Mouse (Mus musculus) intestine, postnatal 0 days (tissue): ENCODE measurements around the gene Tef. TPM values are rescaled to one million over a fixed set of nuclear protein-coding genes. Genes with fewer than 3 reads are reported as not detected.

Source experiments
- ATAC-seq: fragments of 200-750 bp; cut with Nextera tagmentation; 2 replicates; pipeline ENCODE4 v1.8.0; 2017; ENCODE audit warnings: mild to moderate bottlenecking, moderate TSS enrichment, moderate library complexity
- H3K27ac ChIP-seq: fragments of 300-500 bp; sonication (generic); 2 replicates; pipeline ENCODE4 v1.5.1; 2014; ENCODE audit warnings: mild to moderate bottlenecking, low read depth, low read length, moderate library complexity
- H3K27me3 ChIP-seq: fragments of 300-500 bp; sonication (generic); replicated peaks from 2 replicates; pipeline ENCODE4 v1.6.1; 2014; ENCODE audit warnings: low read length, mixed read lengths; ENCODE audit not compliant: control insufficient read depth, insufficient read depth
- H3K36me3 ChIP-seq: fragments of 300-500 bp; sonication (generic); 2 replicates; pipeline ENCODE4 v1.6.1; 2014; ENCODE audit warnings: mild to moderate bottlenecking, moderate library complexity; ENCODE audit not compliant: control insufficient read depth, insufficient read depth
- H3K4me1 ChIP-seq: fragments of 300-500 bp; sonication (generic); replicated peaks from 2 replicates; pipeline ENCODE4 v1.6.1; 2014; ENCODE audit warnings: antibody characterized with exemption, low read length, mixed read lengths; ENCODE audit not compliant: control insufficient read depth, insufficient read depth
- H3K4me2 ChIP-seq: fragments of 300-500 bp; sonication (generic); replicated peaks from 2 replicates; pipeline ENCODE4 v1.6.1; 2014; ENCODE audit warnings: low read depth, mild to moderate bottlenecking, moderate library complexity
- H3K4me3 ChIP-seq: fragments of 300-500 bp; sonication (generic); 2 replicates; pipeline ENCODE4 v1.5.1; 2014; ENCODE audit warnings: low read depth, low read length
- H3K9ac ChIP-seq: fragments of 300-500 bp; sonication (generic); 2 replicates; pipeline ENCODE4 v1.6.1; 2014; ENCODE audit warnings: mild to moderate bottlenecking, low read depth, low read length
- H3K9me3 ChIP-seq: fragments of 300-500 bp; sonication (generic); 2 replicates; pipeline ENCODE4 v1.6.1; 2016; ENCODE audit warnings: mixed run types; ENCODE audit not compliant: control insufficient read depth
- CTCF ChIP-seq: sonication (generic); IDR thresholded peaks from 2 replicates; pipeline ENCODE4 v1.5.1; 2016; ENCODE audit warnings: low read depth, mild to moderate bottlenecking, control low read depth, antibody characterized with exemption, moderate library complexity
- WGBS: fragments of 180-500 bp; shearing (Covaris S2); extraction: QIAGEN DNeasy Blood & Tissue Kit; methylation state at CpG from one replicate; pipeline ENCODE4 v1.1.7; 2014; 5-methylcytosine and 5-hydroxymethylcytosine counted together
- polyA plus RNA-seq: library from polyadenylated mRNA; unstranded; fragments of >200 nt; fragmentation: Nextera tagmentation; extraction: Ambion mirVana; gene quantifications from 2 replicates; pipeline ENCODE4 v1.2.1, GENCODE M21; 2015

The Tef gene
- polyA plus RNA-seq, 1 experiment from 2014 or later, result 13.4 TPM

- no peak for TF ChIP-seq CTCF
- Histone ChIP-seq H3K4me3 (no peak overlapping the region), H3K4me2 (no peak overlapping the region), H3K4me1 (no peaks in the 10 kb centered on the region; the same call in 1 of the 2 replicates), H3K9me3 (no peaks in the 10 kb centered on the region), H3K27ac (peak overlapping the region; percentile 3; the same call in 1 of the 2 replicates), H3K9ac (no peak overlapping the region), H3K36me3 (peaks cover 43% of the 10 kb centered on the region), H3K27me3 (no peaks in the 10 kb centered on the region)
- 76% methylated on average over 5 of the region's 5 CpGs for WGBS
- no peak for ATAC-seq
Measured at GRCm38 (mm10) chr15:81847861-81848260, 45.6 kb downstream of the Tef start.

DNA sequence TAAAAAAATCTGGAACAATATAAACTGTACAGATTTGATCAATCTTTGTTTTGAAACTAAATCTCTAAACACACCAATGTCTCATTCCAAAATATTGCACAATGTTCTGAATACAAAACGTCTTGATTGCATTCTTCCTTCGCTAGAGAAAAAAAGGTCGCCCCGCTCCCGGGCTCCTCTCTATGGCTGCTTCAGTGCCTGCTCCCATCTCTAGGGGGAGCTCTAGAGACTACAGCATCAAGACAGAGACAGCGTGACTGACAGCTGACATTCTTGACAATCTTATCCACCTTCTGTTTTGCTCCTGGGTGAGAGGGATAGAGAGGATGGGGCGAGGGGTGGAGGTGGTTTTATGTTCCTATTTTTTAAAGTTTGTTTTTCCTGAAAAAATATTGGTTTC, 46.1 kb downstream of the Tef start:
- peak; percentile 84 for TF ChIP-seq CTCF
- no peak for ATAC-seq
- Histone ChIP-seq H3K4me1 (no peaks in the 10 kb centered on the region; the same call in 1 of the 2 replicates), H3K9ac (no peak overlapping the region), H3K4me3 (no peak overlapping the region), H3K36me3 (peaks cover 44% of the 10 kb centered on the region), H3K4me2 (no peak overlapping the region), H3K9me3 (no peaks in the 10 kb centered on the region), H3K27me3 (no peaks in the 10 kb centered on the region), H3K27ac (no peak overlapping the region)
- WGBS, result 29% methylated on average over 7 of the region's 7 CpGs

GRCm38 (mm10) chr15:81849104-81849503, 46.9 kb downstream of the Tef start:
- no peak overlapping the region for H3K4me2 ChIP-seq
- H3K9me3 ChIP-seq, result no peaks in the 10 kb centered on the region
- H3K4me1 ChIP-seq, result no peaks in the 10 kb centered on the region; the same call in 1 of the 2 replicates
- TF ChIP-seq CTCF, result no peak
- no peak overlapping the region for H3K27ac ChIP-seq
- ATAC-seq, result no peak
- H3K36me3 ChIP-seq, result peaks cover 44% of the 10 kb centered on the region
- H3K27me3 ChIP-seq, result no peaks in the 10 kb centered on the region
- H3K9ac ChIP-seq, result no peak overlapping the region
- 75% methylated on average over 9 of the region's 9 CpGs for WGBS
- no peak overlapping the region for H3K4me3 ChIP-seq

DNA sequence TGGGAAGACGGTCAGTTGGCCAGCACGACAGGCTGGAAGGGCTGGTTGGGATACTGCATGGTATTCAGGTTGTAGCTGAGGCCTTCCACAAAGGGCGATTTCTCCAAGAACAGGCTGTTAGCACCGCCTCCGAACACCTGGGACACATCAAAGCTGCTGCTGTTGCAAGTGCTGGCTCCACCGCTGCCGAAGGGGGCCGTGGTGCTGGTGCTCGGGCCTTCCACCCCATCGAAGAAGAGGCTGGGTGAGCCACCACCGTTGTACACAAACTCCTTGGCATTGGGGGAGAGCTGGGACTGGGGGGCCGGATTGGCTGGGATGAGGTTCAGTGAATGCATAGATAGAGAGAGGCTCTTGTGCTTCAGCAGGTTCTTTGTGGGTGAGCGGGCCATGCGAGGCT, 48.5 kb downstream of the Tef start:
- H3K9ac ChIP-seq, result no peak overlapping the region
- peaks cover 44% of the 10 kb centered on the region for H3K36me3 ChIP-seq
- H3K27ac ChIP-seq, result no peak overlapping the region
- no peaks in the 10 kb centered on the region for H3K27me3 ChIP-seq
- no peak overlapping the region for H3K4me2 ChIP-seq
- no peak overlapping the region for H3K4me3 ChIP-seq
- peaks cover 4% of the 10 kb centered on the region; the same call in 1 of the 2 replicates for H3K4me1 ChIP-seq
- TF ChIP-seq CTCF, result no peak
- no peak for ATAC-seq
- 83% methylated on average over 14 of the region's 14 CpGs for whole genome bisulfite sequencing
- no peaks in the 10 kb centered on the region for H3K9me3 ChIP-seq

GRCm38 (mm10) chr15:81851375-81851774, 49.2 kb downstream of the Tef start:
- no peak overlapping the region for H3K27ac ChIP-seq
- H3K9me3 ChIP-seq, result no peaks in the 10 kb centered on the region
- peaks cover 4% of the 10 kb centered on the region; the same call in 1 of the 2 replicates for H3K4me1 ChIP-seq
- ATAC-seq, result no peak
- 91% methylated on average over 15 of the region's 15 CpGs for WGBS
- H3K4me3 ChIP-seq, result no peak overlapping the region
- H3K36me3 ChIP-seq, result peaks cover 44% of the 10 kb centered on the region
- H3K27me3 ChIP-seq, result no peaks in the 10 kb centered on the region
- no peak overlapping the region for H3K4me2 ChIP-seq
- H3K9ac ChIP-seq, result no peak overlapping the region
- TF ChIP-seq CTCF, result no peak

- H3K9ac ChIP-seq, result no peak overlapping the region
- no peak overlapping the region for H3K4me3 ChIP-seq
- H3K4me2 ChIP-seq, result no peak overlapping the region
- no peak for TF ChIP-seq CTCF
- no peaks in the 10 kb centered on the region for H3K27me3 ChIP-seq
- H3K36me3 ChIP-seq, result peaks cover 44% of the 10 kb centered on the region
- no peak for ATAC-seq
- no peak overlapping the region for H3K27ac ChIP-seq
- no peaks in the 10 kb centered on the region for H3K9me3 ChIP-seq
- WGBS, result 87% methylated on average over 9 of the region's 9 CpGs
- H3K4me1 ChIP-seq, result peaks cover 4% of the 10 kb centered on the region; the same call in 1 of the 2 replicates
Measured at GRCm38 (mm10) chr15:81852411-81853000, 50.3 kb downstream of the Tef start.
